Mouse (Mus musculus) liver, embryonic 15.5 days (tissue): ENCODE measurements around the gene Pitpnc1. TPM values are rescaled to one million over a fixed set of nuclear protein-coding genes. Genes with fewer than 3 reads are reported as not detected.

Experiments
- ATAC-seq: fragments of 200-750 bp; cut with Nextera tagmentation; 2 replicates; pipeline ENCODE4 v1.8.0; 2017; ENCODE audit warnings: moderate number of reproducible peaks, mild to moderate bottlenecking, moderate library complexity; ENCODE audit not compliant: insufficient read depth
- H3K27ac ChIP-seq: fragments of 300-500 bp; sonication (generic); replicated peaks from 2 replicates; pipeline ENCODE4 v1.5.1; 2015; ENCODE audit warnings: mild to moderate bottlenecking, inconsistent platforms
- H3K27me3 ChIP-seq: fragments of 300-500 bp; sonication (generic); 2 replicates; pipeline ENCODE4 v1.6.1; 2015; ENCODE audit warnings: mild to moderate bottlenecking, inconsistent platforms
- H3K36me3 ChIP-seq: fragments of 300-500 bp; sonication (generic); replicated peaks from 2 replicates; pipeline ENCODE4 v1.6.1; 2015; ENCODE audit warnings: moderate library complexity, mild to moderate bottlenecking, inconsistent platforms
- H3K4me1 ChIP-seq: fragments of 300-500 bp; sonication (generic); replicated peaks from 2 replicates; pipeline ENCODE4 v1.6.1; 2015; ENCODE audit warnings: inconsistent platforms
- H3K4me2 ChIP-seq: fragments of 300-500 bp; sonication (generic); 2 replicates; pipeline ENCODE4 v1.6.1; 2015; ENCODE audit warnings: moderate library complexity, mild to moderate bottlenecking, inconsistent platforms
- H3K4me3 ChIP-seq: fragments of 300-500 bp; sonication (generic); replicated peaks from 2 replicates; pipeline ENCODE4 v1.5.1; 2015; ENCODE audit warnings: mild to moderate bottlenecking, inconsistent platforms
- H3K9ac ChIP-seq: fragments of 300-500 bp; sonication (generic); 2 replicates; pipeline ENCODE4 v1.6.1; 2015; ENCODE audit warnings: moderate library complexity, mild to moderate bottlenecking, inconsistent platforms
- H3K9me3 ChIP-seq: fragments of 300-500 bp; sonication (generic); replicated peaks from 2 replicates; pipeline ENCODE4 v1.6.1; 2016; ENCODE audit warnings: inconsistent platforms
- WGBS: fragments of 180-500 bp; shearing (Covaris S2); methylation state at CpG from one replicate; pipeline ENCODE4 v1.1.7; 2015; ENCODE audit warnings: mixed read lengths; ENCODE audit not compliant: insufficient replicate concordance; 5-methylcytosine and 5-hydroxymethylcytosine counted together
- polyA plus RNA-seq: library from polyadenylated mRNA; unstranded; fragments of >200 nt; fragmentation: Nextera tagmentation; extraction: Ambion mirVana; gene quantifications from 2 replicates; pipeline ENCODE4 v1.2.1, GENCODE M21; 2015

The Pitpnc1 gene
- polyA plus RNA-seq, 1 experiment from 2014 or later: 7.0 TPM

DNA sequence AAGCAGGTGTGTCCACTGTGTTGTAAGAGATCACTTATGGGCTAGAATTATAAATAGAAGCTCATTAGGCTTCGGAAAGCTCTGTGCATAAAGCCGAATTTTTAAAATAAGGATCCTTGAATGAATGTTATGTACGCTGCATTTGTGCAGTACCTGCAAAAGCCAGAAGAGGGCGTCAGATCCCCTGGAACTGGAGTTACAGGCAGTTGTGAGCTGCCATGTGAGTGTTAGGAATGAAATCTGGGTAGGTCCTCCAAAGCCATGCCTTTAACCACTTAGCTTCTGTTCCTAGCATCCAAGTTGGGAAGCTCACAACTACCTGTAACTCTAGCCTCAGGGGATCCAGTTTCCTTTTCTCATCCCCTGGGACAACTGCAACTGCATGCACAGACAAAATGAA, 85.2 kb downstream of the Pitpnc1 start:
- Histone ChIP-seq H3K27ac (no peak overlapping the region), H3K9ac (no peak overlapping the region), H3K9me3 (no peaks in the 10 kb centered on the region), H3K27me3 (no peaks in the 10 kb centered on the region), H3K4me3 (no peak overlapping the region), H3K4me2 (no peak overlapping the region), H3K4me1 (no peaks in the 10 kb centered on the region; the same call in 1 of the 2 replicates), H3K36me3 (no peaks in the 10 kb centered on the region)
- 53% methylated on average over 4 of the region's 4 CpGs for WGBS
- ATAC-seq: no peak

GRCm38 (mm10) chr11:107383985-107384384, 86.5 kb downstream of the Pitpnc1 start:
- no peak for ATAC-seq
- no peaks in the 10 kb centered on the region for H3K36me3 ChIP-seq
- WGBS: 72% methylated on average over 6 of the region's 6 CpGs
- no peak overlapping the region for H3K9ac ChIP-seq
- H3K27ac ChIP-seq: no peak overlapping the region
- no peak overlapping the region for H3K4me3 ChIP-seq
- peaks cover 5% of the 10 kb centered on the region; the same call in 1 of the 2 replicates for H3K4me1 ChIP-seq
- H3K9me3 ChIP-seq: no peaks in the 10 kb centered on the region
- no peaks in the 10 kb centered on the region for H3K27me3 ChIP-seq
- H3K4me2 ChIP-seq: no peak overlapping the region

DNA sequence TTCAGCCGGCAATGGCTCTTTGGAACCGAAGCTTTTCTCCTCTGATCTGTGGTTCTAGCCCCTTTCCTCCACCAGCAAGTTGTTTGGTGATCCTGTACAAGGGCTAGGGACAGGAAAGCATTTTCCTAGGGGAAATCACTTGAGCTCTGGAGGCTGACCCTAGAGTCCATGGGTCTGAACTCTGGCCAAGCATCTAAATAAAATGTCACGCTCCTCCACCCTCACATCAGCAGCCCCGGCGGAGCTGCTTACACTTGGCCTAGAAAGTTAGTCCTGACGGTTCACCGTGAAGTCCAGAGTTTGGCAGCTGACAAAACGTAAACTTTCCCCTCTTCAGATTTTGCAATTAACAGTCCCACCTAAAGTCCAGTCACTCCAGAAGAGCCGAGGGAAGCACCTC, 90.5 kb downstream of the Pitpnc1 start:
- Histone ChIP-seq H3K9me3 (no peaks in the 10 kb centered on the region), H3K4me1 (peaks cover 14% of the 10 kb centered on the region), H3K36me3 (no peaks in the 10 kb centered on the region), H3K4me2 (no peak overlapping the region), H3K27me3 (no peaks in the 10 kb centered on the region), H3K9ac (no peak overlapping the region), H3K27ac (peak overlapping the region; percentile 19; the same call in 1 of the 2 replicates), H3K4me3 (no peak overlapping the region)
- no peak for ATAC-seq
- 76% methylated on average over 9 of the region's 9 CpGs for WGBS

- peak; percentile 42 for ATAC-seq
- Histone ChIP-seq H3K4me2 (no peak overlapping the region), H3K27ac (peak overlapping the region; percentile 57; the same call in 1 of the 2 replicates), H3K9ac (no peak overlapping the region), H3K27me3 (no peaks in the 10 kb centered on the region), H3K36me3 (no peaks in the 10 kb centered on the region), H3K4me1 (peaks cover 14% of the 10 kb centered on the region), H3K4me3 (no peak overlapping the region), H3K9me3 (no peaks in the 10 kb centered on the region)
- 79% methylated on average over 22 of the region's 22 CpGs for WGBS
Observed at GRCm38 (mm10) chr11:107379089-107379845, 91.2 kb downstream of the Pitpnc1 start.

DNA sequence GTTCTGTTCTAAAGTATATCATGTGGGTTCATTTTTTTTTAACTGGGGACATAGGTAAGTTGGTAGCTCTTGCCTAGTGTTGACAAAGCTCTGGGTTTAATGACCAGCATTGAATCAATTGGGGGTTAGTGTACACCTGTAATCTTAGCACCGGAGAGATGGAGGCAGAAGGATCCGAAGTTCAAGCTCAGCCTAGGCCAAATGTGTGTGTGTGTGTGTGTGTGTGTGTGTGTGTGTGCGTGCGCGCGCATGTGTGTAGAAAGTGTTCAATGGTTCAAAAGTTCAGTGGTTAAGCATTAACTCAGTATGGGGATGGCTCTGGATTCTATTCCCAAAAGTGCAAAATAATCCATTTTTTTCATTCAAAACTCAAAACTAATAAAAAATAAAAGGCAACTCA, 93.2 kb downstream of the Pitpnc1 start:
- ATAC-seq: peak; percentile 50
- Histone ChIP-seq H3K4me2 (no peak overlapping the region), H3K9me3 (no peaks in the 10 kb centered on the region), H3K36me3 (no peaks in the 10 kb centered on the region), H3K9ac (no peak overlapping the region), H3K27ac (0 out of 2 replicates have a peak overlapping the region, but pooled peaks have one; percentile 45), H3K4me1 (peaks cover 24% of the 10 kb centered on the region), H3K4me3 (no peak overlapping the region), H3K27me3 (no peaks in the 10 kb centered on the region)
- WGBS: 78% methylated on average over 6 of the region's 6 CpGs

DNA sequence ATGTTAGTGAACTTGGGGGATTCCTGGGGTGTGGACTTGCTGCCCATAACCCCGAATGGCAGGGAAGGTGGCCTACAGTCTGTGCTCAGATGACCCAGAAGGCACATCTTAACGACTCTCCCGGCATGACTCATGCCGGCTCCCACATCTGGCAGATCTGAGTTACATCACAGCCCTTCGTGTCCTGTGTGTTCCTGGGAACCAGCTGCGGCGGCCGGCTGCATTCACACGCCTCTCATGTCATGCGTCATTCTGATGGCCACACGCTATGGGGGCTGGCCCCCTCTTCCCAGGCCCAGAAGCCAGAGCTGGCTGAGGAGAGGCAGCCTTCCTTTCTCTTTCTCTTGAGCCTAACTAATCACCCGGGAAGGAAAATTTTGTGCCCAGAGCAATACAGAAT, 94.2 kb downstream of the Pitpnc1 start:
- no peak for ATAC-seq
- WGBS: 69% methylated on average over 12 of the region's 12 CpGs
- no peak overlapping the region for H3K27ac ChIP-seq
- no peaks in the 10 kb centered on the region for H3K27me3 ChIP-seq
- H3K9ac ChIP-seq: no peak overlapping the region
- no peak overlapping the region for H3K4me2 ChIP-seq
- no peaks in the 10 kb centered on the region for H3K9me3 ChIP-seq
- no peak overlapping the region for H3K4me3 ChIP-seq
- H3K4me1 ChIP-seq: peaks cover 34% of the 10 kb centered on the region
- H3K36me3 ChIP-seq: no peaks in the 10 kb centered on the region

- Histone ChIP-seq H3K4me3 (no peak overlapping the region), H3K9me3 (no peaks in the 10 kb centered on the region), H3K9ac (no peak overlapping the region), H3K27me3 (no peaks in the 10 kb centered on the region), H3K36me3 (no peaks in the 10 kb centered on the region), H3K27ac (no peak overlapping the region), H3K4me1 (peaks cover 35% of the 10 kb centered on the region), H3K4me2 (no peak overlapping the region)
- 84% methylated on average over 11 of the region's 11 CpGs for WGBS
- no peak for ATAC-seq
Observed at GRCm38 (mm10) chr11:107375816-107376215, 94.7 kb downstream of the Pitpnc1 start.

DNA sequence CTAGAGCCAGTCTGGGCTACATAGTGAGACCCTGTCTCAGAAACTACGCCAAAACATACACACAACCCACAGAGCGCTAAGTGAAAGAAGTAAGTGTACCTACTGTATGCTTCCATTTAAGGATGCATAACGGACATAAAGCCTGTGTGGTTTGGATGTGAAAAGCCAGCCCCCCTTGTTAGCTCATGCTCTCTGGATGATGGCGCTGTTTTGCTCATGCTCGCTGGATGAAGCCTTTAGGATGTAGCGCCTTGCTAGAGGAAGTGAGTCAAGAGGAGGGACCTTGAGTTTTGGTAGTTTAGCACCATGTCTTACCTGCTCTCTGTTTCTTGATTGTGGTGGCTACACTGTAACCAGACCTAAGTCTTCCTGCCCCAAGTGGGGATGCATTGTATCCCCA, 96.9 kb downstream of the Pitpnc1 start:
- Histone ChIP-seq H3K4me3 (no peak overlapping the region), H3K4me2 (no peak overlapping the region), H3K36me3 (no peaks in the 10 kb centered on the region), H3K4me1 (peaks cover 28% of the 10 kb centered on the region), H3K9me3 (no peaks in the 10 kb centered on the region), H3K27ac (no peak overlapping the region), H3K9ac (no peak overlapping the region), H3K27me3 (no peaks in the 10 kb centered on the region)
- 79% methylated on average over 6 of the region's 6 CpGs for WGBS
- no peak for ATAC-seq

- Histone ChIP-seq H3K36me3 (no peaks in the 10 kb centered on the region), H3K4me2 (no peak overlapping the region), H3K27me3 (no peaks in the 10 kb centered on the region), H3K4me1 (peaks cover 24% of the 10 kb centered on the region), H3K4me3 (no peak overlapping the region), H3K9ac (no peak overlapping the region), H3K9me3 (no peaks in the 10 kb centered on the region), H3K27ac (no peak overlapping the region)
- WGBS: 85% methylated on average over 4 of the region's 4 CpGs
- no peak for ATAC-seq
Observed at GRCm38 (mm10) chr11:107373154-107373553, 97.3 kb downstream of the Pitpnc1 start.

DNA sequence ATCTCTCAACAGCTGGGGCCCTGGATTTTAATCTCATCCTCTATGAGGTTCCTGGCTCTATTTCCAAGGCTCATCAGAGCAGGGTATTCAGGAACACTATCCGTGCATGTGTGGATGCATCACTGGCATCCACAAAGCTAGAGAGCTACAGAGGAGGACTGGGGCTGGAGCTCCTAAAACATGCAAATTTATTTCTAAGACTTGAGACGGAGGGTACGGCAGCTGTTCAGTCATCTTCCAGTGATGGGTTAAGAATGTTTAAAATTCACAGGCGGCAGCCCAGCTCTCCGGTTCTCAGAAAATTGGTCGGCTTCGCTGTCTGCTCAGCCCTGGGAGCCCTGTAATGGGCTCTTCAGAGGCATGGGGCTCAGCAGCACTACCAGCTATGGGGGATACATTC, 97.8 kb downstream of the Pitpnc1 start:
- no peaks in the 10 kb centered on the region for H3K9me3 ChIP-seq
- no peak overlapping the region for H3K9ac ChIP-seq
- peaks cover 21% of the 10 kb centered on the region for H3K4me1 ChIP-seq
- no peak for ATAC-seq
- H3K36me3 ChIP-seq: no peaks in the 10 kb centered on the region
- WGBS: 77% methylated on average over 7 of the region's 7 CpGs
- H3K4me3 ChIP-seq: no peak overlapping the region
- no peak overlapping the region for H3K4me2 ChIP-seq
- no peaks in the 10 kb centered on the region for H3K27me3 ChIP-seq
- no peak overlapping the region for H3K27ac ChIP-seq

- no peak overlapping the region for H3K4me2 ChIP-seq
- no peak for ATAC-seq
- peaks cover 21% of the 10 kb centered on the region for H3K4me1 ChIP-seq
- H3K27me3 ChIP-seq: no peaks in the 10 kb centered on the region
- 75% methylated on average over 3 of the region's 3 CpGs for WGBS
- no peaks in the 10 kb centered on the region for H3K9me3 ChIP-seq
- no peak overlapping the region for H3K27ac ChIP-seq
- no peaks in the 10 kb centered on the region for H3K36me3 ChIP-seq
- H3K9ac ChIP-seq: no peak overlapping the region
- no peak overlapping the region for H3K4me3 ChIP-seq
Observed at GRCm38 (mm10) chr11:107370476-107370875, 100.0 kb downstream of the Pitpnc1 start.

DNA sequence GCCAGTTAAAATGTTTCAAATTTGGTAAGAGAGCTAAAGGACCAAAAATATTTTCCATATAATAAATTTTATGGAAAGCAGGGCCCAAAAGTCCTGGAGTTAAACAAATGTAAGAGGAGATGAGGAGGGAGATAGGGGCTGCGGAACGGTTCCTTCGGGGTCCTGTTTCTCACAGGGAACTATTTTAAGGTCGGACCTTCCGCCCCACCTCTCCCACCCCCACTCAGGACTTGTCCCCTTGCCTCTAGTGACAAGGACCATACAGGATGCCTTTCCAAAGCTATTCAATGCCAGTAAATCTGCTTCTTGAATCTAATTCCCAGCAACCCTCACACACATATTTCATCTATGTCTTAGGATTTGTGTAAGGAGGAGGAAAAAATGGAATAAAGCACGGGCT, 100.8 kb downstream of the Pitpnc1 start:
- ATAC-seq: no peak
- H3K4me3 ChIP-seq: no peak overlapping the region
- H3K4me1 ChIP-seq: peaks cover 21% of the 10 kb centered on the region
- no peaks in the 10 kb centered on the region for H3K27me3 ChIP-seq
- H3K27ac ChIP-seq: no peak overlapping the region
- WGBS: 82% methylated on average over 6 of the region's 6 CpGs
- H3K9me3 ChIP-seq: no peaks in the 10 kb centered on the region
- H3K4me2 ChIP-seq: no peak overlapping the region
- no peak overlapping the region for H3K9ac ChIP-seq
- no peaks in the 10 kb centered on the region for H3K36me3 ChIP-seq
